Mouse (Mus musculus) liver, adult 2 months (tissue): Measurements from ENCODE around the gene Chrm3. TPM values are rescaled to one million over a fixed set of nuclear protein-coding genes. Genes with fewer than 3 reads are reported as not detected.

Experiments used
- DNase-seq: peaks from one replicate; pipeline ENCODE4 v3.0.0-alpha.2; 2011; ENCODE audit warnings: low read depth, low spot score; ENCODE audit errors: extremely low read depth
- H3K27ac ChIP-seq: fragments of 200-500 bp; replicated peaks from 2 replicates; pipeline ENCODE4 v1.5.1; 2012; ENCODE audit warnings: low read depth, mild to moderate bottlenecking, control low read depth, inconsistent platforms, low read length; ENCODE audit not compliant: insufficient read depth
- H3K27me3 ChIP-seq: fragments of 200-500 bp; 2 replicates; pipeline ENCODE4 v1.6.1; 2012; ENCODE audit warnings: mild to moderate bottlenecking, moderate library complexity, low read length, inconsistent platforms; ENCODE audit not compliant: control insufficient read depth, insufficient read depth
- H3K36me3 ChIP-seq: fragments of 200-500 bp; 2 replicates; pipeline ENCODE4 v1.6.1; 2012; ENCODE audit warnings: low read length, inconsistent platforms; ENCODE audit not compliant: control insufficient read depth, insufficient read depth
- H3K4me1 ChIP-seq: fragments of 200-500 bp; 2 replicates; pipeline ENCODE4 v1.6.1; 2011; ENCODE audit warnings: low read length; ENCODE audit not compliant: control insufficient read depth, insufficient read depth
- H3K4me3 ChIP-seq: fragments of 200-500 bp; 2 replicates; pipeline ENCODE4 v1.5.1; 2011; ENCODE audit warnings: low read depth, mild to moderate bottlenecking, control low read depth, low read length, moderate library complexity; ENCODE audit not compliant: insufficient read depth
- H3K79me2 ChIP-seq: fragments of 200-500 bp; 2 replicates; pipeline ENCODE4 v1.6.1; 2012; ENCODE audit warnings: inconsistent platforms, mild to moderate bottlenecking, low read length, moderate library complexity; ENCODE audit not compliant: control insufficient read depth, insufficient read depth
- H3K9ac ChIP-seq: fragments of 200-500 bp; 2 replicates; pipeline ENCODE4 v1.6.1; 2012; ENCODE audit warnings: low read depth, mild to moderate bottlenecking, control low read depth, inconsistent platforms, low read length
- CTCF ChIP-seq: fragments of 200-500 bp; IDR thresholded peaks from 2 replicates; pipeline ENCODE4 v1.5.1; 2011; ENCODE audit warnings: low read depth, low read length, control low read depth
- POLR2A ChIP-seq: fragments of 200-500 bp; IDR thresholded peaks from 2 replicates; pipeline ENCODE4 v1.6.1; 2011; ENCODE audit warnings: low read length, control low read depth; ENCODE audit not compliant: insufficient read depth; ENCODE audit errors: extremely low read depth
- WGBS: fragments of 180-500 bp; shearing (Covaris S2); methylation state at CpG from one replicate; pipeline ENCODE4 v1.1.7; 2018; 5-methylcytosine and 5-hydroxymethylcytosine counted together
- polyA plus RNA-seq: library from polyadenylated mRNA; depleted of rRNA; stranded (reverse); fragments of >200 nt; gene quantifications from 2 replicates; pipeline ENCODE4 v1.2.3, GENCODE M21; 2012
- total RNA-seq: library from RNA; depleted of rRNA; stranded (reverse); fragments of >200 nt; gene quantifications from 2 replicates; pipeline ENCODE4 v1.2.3, GENCODE M21; 2014

Gene Chrm3
- total and polyA plus RNA-seq, 2 experiments = 0.17 to 0.18 TPM

DNA sequence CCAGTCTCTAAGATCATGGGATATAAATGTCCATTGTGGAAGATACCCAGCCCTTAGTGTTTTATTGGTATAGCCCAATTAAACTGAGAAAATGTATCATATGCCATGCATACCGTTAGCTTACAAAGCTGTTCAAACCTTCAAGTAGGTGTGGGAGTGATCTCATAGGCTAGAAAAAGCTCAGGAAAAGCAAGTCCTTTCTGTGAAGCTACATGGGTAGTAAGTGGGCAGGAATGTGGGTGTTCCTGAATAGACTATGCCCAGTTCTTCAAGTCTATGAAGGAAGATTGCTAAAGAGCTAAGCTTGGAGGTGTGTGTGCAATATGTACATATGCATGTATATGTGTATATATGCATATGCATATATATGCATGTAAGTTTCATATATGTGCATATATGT, 409.3 kb downstream of the Chrm3 start:
- no peaks in the 10 kb centered on the region for H3K79me2 ChIP-seq
- no peak overlapping the region for H3K9ac ChIP-seq
- TF ChIP-seq CTCF = no peak
- no peak for TF ChIP-seq POLR2A
- H3K27me3 ChIP-seq = peaks cover 2% of the 10 kb centered on the region; the same call in 1 of the 2 replicates
- no peak overlapping the region for H3K27ac ChIP-seq
- H3K4me3 ChIP-seq = no peak overlapping the region
- DNase-seq = no peak
- WGBS = 83% methylated on average over 1 of the region's 1 CpGs
- no peaks in the 10 kb centered on the region for H3K36me3 ChIP-seq
- no peaks in the 10 kb centered on the region for H3K4me1 ChIP-seq

DNA sequence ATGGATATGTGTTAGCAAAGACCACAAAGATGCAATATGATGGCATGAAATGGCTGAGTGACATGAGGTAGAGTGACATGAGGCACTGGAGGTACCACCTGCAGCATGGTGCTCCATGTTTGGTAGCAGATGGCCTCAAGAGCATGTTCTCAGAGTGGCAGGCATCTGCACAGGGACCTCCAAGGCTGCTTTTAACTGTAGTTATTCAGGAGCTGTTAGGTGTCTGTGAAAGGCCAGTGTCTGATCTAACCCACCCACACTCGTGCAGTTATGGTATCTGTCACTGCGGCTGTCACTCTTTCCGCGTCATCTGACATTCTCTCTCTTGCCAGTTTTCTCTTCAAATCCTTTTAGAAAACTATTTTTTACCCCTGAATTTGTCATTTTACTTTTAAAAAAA, 411.6 kb downstream of the Chrm3 start:
- Histone ChIP-seq H3K4me3 (no peak overlapping the region), H3K4me1 (no peaks in the 10 kb centered on the region), H3K9ac (no peak overlapping the region), H3K36me3 (no peaks in the 10 kb centered on the region), H3K27me3 (no peaks in the 10 kb centered on the region), H3K27ac (no peak overlapping the region), H3K79me2 (no peaks in the 10 kb centered on the region)
- TF ChIP-seq POLR2A (no peak), CTCF (no peak)
- 96% methylated on average over 4 of the region's 4 CpGs for WGBS
- DNase-seq = no peak

DNA sequence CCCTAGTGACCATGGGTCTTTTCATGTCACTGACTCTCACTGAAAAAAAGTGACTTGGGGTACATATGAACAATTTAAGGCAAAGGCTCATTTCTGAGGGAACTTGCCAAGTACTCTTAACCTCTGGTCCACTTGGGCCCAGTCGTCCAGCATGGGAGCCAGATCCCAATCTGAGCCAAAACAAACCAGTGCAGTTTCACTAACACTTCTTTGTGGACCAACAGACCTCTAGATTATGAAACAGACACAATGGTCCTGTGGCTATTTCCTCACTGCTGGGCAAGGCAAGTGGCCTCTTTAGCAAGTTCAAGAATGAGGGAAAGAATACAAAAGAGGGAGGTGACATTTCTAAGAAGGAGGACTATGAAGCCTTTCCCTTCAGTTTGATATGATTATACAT, 420.5 kb downstream of the Chrm3 start:
- peaks cover 2% of the 10 kb centered on the region; the same call in 1 of the 2 replicates for H3K4me1 ChIP-seq
- H3K79me2 ChIP-seq = no peaks in the 10 kb centered on the region
- no peak overlapping the region for H3K9ac ChIP-seq
- H3K36me3 ChIP-seq = no peaks in the 10 kb centered on the region
- peak; percentile 93 for DNase-seq
- WGBS = 16% methylated on average over 1 of the region's 1 CpGs
- TF ChIP-seq CTCF (no peak), POLR2A (no peak)
- no peak overlapping the region for H3K4me3 ChIP-seq
- H3K27me3 ChIP-seq = no peaks in the 10 kb centered on the region
- H3K27ac ChIP-seq = no peak overlapping the region

DNA sequence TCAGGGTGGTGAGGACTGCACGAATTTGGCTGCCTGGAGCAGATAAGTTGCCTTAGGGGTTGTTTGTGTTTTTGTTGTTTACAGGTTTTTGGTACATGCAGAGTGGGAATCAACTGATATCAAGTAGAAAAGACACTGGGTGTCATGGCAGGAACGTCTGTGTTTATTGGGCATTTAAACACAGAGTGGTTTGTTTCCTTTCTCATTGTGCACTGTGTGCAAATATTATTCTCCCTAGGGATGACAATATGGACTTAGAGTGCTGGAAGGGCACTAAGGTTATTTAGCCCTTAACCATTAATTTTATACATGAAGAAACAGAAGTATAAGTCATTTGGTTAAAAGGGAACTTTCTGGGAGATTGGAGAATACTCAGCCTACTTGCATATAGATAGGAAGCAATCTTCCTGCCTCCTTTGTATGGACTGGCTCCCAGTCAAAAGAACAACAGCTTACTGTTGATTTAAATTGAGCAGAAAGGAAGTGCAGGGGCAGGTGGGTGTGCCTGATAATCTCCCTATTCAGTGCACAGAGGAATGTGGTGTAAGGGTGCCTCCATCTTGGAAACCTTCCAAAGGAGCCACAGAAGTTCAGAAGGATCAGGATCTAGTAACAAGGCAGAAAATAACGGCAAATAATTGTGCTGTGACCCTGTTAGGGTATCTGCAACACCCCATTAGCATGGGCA, 421.7 kb downstream of the Chrm3 start:
- no peaks in the 10 kb centered on the region for H3K79me2 ChIP-seq
- no peak for DNase-seq
- H3K27ac ChIP-seq = no peak overlapping the region
- H3K9ac ChIP-seq = no peak overlapping the region
- no peak overlapping the region for H3K4me3 ChIP-seq
- H3K36me3 ChIP-seq = no peaks in the 10 kb centered on the region
- 54% methylated on average over 3 of the region's 3 CpGs for WGBS
- TF ChIP-seq POLR2A (no peak), CTCF (no peak)
- peaks cover 4% of the 10 kb centered on the region; the same call in 1 of the 2 replicates for H3K4me1 ChIP-seq
- no peaks in the 10 kb centered on the region for H3K27me3 ChIP-seq

- DNase-seq = no peak
- Histone ChIP-seq H3K79me2 (no peaks in the 10 kb centered on the region), H3K9ac (no peak overlapping the region), H3K36me3 (no peaks in the 10 kb centered on the region), H3K4me1 (peaks cover 2% of the 10 kb centered on the region; the same call in 1 of the 2 replicates), H3K27ac (no peak overlapping the region), H3K4me3 (no peak overlapping the region), H3K27me3 (no peaks in the 10 kb centered on the region)
- TF ChIP-seq POLR2A (no peak), CTCF (no peak)
- 48% methylated on average over 4 of the region's 4 CpGs for WGBS
Measured at GRCm38 (mm10) chr13:9932714-9933113, 427.9 kb downstream of the Chrm3 start.

- Histone ChIP-seq H3K36me3 (no peaks in the 10 kb centered on the region), H3K27ac (no peak overlapping the region), H3K4me1 (peaks cover 2% of the 10 kb centered on the region; the same call in 1 of the 2 replicates), H3K79me2 (no peaks in the 10 kb centered on the region), H3K4me3 (no peak overlapping the region), H3K9ac (no peak overlapping the region), H3K27me3 (no peaks in the 10 kb centered on the region)
- no peak for TF ChIP-seq POLR2A
- no peak for TF ChIP-seq CTCF
- WGBS = 91% methylated on average over 1 of the region's 1 CpGs
- no peak for DNase-seq
Measured at GRCm38 (mm10) chr13:9930606-9931005, 430.0 kb downstream of the Chrm3 start.
